Mouse (Mus musculus) heart, postnatal 25 days (tissue): ENCODE data around the gene Tspan31. TPM values are rescaled to one million over a fixed set of nuclear protein-coding genes. Genes with fewer than 3 reads are reported as not detected.

Experiments
- DNase-seq: peaks from one replicate; pipeline ENCODE4 v3.0.0; 2022; ENCODE audit warnings: low spot score
- intact Hi-C: fragments of 180-260 bp; cut with DNase I; formaldehyde crosslinking; loops from one replicate; pipeline ENCODE4 v1.15.1; 2025
- total RNA-seq, 2 experiments: library from RNA; stranded (reverse); gene quantifications; 2 replicates each; pipeline ENCODE4 v1.2.3; 2021

The Tspan31 gene
- total RNA-seq, 2 experiments from 2014 or later: 43.4 to 47.4 TPM

DNA sequence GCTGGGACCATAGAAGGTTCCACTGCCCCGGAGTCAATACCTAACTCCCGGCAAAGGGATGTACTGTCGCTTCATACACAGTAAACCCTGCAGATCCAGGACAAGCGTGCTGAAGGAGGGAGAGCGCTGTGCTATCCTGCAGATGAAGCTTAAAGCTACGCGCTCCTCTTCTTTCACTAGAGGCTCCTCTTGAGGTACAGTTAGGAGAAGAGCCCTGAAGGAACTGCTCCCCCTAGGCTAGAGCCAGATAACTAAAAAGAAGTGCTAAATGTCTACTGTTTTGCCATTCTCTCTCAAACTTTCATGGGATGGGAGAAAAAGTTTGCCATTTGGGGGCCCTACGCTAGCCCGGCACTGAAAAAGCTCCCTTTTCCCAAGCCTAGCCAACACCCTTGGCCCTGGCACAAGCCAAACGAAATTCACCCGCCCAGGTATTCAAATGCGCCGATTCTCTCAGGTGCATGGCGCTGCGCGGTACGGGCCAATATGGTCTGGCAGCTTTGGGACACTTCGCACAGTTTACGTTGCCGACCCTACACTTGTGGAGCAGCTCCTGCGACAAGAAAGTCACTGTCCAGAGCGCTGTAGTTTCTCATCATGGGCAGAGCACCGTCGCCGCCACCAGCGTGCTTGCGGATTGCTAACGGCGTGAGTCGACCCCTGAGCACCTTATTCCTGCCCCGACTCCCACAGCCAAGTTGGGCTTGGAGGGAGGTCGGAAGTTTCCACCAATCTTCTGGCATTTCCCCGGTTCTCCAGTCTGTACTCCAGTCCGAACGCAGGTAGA, 21.3 kb downstream of the Tspan31 start:
- intact Hi-C loops: no loop called here

DNA sequence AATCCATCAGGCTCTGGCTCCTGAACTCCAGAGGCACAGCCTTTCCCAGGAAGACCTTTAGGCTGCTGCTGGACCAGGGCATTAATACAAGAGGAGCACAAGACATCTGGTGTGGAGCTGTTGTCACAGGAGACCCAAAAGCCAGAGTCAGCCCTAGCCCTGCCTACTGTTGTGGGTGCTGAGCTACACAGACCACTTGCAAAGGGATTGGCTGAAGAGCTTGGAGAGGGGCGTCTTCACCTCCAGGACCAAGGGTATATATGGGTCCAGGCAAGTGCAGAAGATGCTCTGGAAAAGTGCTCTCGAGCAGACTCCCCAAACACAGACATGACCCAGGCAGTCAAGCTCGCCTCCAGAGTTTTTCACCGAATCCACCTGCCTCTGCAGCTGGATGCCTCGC, 22.1 kb downstream of the Tspan31 start, which contains the start of gene Cyp27b1:
Cyp27b1 (plus strand) TSS at position 297 of the 400 bp plus-strand sequence.
- DNase-seq: no peak
- intact Hi-C loops: no loop called here

More for the DNA sequence above, 21.3 kb downstream of the Tspan31 start:
- no peak for DNase-seq

DNA sequence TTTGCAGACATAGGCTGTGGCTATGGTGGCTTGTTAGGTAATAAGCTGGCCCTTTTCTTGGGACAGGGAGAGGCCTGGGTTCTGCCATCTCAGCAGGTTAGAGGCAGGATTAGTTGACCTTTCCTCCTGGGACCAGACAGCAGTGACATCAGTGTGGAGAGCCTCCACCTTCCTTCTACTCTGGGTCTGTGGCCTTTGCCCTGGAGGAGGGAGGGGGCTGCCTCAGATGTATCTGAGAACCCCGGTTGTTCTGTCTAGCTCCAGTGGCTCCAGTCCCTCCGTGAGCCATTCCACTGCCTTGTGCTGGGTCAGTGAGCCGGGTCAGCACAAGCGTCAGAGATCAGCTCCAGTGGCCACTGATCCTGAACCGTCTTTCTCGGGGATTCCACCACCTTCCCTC, 26.9 kb downstream of the Tspan31 start:
- no peak for DNase-seq
- intact Hi-C loops: no loop called here

DNA sequence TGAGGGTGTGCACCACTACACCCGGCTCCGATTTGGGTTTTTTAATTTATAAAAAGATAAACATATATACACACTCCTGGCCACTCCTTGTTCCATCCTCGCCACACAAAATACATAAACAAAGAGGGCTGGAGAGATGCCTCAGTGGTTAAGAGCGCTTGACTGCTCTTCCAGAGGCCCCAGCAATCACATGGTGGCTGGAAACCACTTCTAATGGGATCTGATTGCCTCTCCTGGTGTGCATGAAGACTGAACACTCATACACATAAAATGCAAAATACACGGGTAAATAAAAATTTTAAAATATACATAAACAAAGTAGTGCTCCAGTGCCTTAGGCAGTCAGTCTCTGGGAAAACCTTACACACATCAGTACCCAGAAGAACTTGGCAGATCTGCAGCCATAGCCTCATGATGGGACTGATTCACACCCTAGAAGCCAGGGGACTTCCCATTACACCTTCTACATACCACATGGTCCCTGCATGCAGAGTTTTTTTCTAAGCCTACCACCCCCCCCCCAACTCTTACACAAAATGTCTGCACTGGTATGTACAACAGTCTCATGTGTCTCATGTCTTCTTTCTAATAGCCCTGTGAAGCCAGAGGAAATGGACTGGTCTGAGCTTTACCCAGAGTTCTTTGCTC, 27.5 kb downstream of the Tspan31 start:
- DNase-seq: no peak
- intact Hi-C loops: no loop called here

DNA sequence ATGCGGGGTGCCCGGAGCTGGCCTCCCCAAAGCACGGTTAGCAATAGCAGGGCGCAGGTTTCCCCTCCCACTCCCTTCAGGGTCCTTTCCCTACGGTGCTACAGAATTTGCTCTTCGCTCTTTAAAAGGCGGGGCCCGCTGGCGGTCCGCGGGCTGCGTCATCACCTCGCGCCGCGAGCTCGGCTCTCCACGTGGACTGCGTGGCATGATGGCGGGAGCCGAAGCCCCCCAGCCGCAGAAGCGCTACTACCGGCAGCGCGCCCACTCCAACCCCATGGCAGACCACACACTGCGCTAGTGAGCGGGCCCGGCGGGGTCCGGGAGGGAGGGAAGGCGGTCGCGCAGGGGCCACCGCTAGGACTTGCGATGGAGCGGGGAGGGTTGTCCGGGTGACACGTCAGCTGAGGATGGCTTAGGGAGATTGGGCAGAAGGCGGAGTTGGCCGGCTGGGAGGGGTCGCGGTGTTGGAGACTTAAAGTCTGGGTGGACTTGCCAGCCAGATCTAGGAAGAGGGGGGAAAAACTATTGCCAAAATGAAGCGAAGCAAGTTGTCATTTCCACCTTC, 28.2 kb downstream of the Tspan31 start:
- intact Hi-C loops: no loop called here
- DNase-seq: peak; percentile 72

DNA sequence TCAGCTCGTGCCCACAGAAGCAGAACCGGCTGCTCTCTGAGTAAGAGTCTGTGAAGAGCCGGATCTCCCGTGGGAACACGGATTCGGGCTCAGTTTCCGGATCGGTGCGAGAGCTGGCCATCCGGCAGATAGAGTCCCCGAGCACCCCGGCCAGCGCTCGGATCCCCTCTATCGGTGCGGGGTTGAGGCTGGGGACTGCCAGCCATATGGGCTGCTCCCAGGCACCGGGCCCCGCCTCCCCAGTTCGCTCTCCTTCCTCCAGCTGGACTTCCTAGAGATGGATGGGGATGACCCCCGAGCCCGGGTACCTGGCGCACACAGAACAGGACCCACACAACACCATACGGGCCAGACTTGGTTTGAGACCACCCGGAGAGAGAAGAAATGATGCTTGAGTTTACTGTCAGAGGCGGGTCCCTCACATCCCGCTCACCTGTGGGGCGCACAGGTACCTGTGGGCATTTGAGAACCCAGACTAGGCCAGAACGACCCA, 28.7 kb downstream of the Tspan31 start, which contains the start of the genes Mettl1 and Eef1akmt3:
Mettl1 (plus strand) TSS at position 141 of the 493 bp plus-strand sequence.
Eef1akmt3 (minus strand) TSS at position 240 of the 493 bp plus-strand sequence.
- no peak for DNase-seq

DNA sequence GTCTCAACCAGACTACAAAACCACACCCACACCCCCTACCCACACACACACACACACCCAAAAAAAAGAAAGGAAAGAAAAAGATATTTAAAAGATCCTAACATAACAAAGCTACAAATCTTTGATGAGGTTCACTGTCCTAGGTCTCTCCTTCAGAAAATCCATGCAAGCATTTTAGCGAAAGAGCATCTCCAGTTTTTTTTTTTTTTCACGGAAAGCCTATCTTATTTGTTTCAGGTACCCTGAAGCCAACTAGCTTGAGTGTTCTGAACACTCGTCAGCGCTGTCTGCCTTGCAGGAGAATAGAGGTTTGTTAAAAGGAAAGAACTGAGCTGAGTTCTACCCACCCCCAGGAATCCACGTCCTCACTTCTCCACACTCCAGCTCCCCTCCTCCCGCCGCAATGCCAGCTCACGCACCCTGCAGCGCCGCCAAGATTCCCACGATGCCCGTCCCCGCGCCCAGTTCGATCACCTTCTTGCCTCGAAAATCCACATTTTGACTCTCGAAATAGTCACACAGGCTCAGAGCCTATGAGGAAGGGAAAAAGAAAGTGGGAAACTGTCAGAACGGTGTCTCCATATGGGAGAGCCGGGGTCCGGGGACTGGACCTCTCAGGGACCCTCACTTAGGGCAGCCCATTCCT, 29.4 kb downstream of the Tspan31 start:
- DNase-seq: no peak

More for the DNA sequence above, 28.7 kb downstream of the Tspan31 start, which contains the start of the genes Mettl1 and Eef1akmt3:
- intact Hi-C loops: no loop called here

DNA sequence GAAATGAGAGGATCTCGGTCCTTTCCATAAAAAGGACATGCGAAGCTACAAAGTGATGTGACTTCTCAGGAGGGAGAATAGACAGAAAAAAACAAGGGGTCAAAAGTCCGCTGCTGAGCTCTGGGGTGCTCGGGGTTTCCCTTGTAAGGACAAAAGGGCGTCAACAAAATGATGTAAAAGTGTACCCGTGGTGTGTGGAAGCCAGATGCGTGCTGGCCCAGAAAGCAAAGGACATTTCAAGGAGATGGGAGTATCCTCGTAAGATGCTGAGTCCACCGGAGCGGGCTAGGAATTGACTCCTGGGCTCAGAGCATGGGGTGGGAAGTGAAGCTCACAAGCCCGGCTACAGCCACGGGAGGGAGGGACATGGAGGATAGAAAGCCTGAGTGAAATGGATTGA, 32.4 kb downstream of the Tspan31 start:
- intact Hi-C loops: no loop called here
- DNase-seq: no peak

More for the DNA sequence above, 29.4 kb downstream of the Tspan31 start:
- intact Hi-C loops: no loop called here

DNA sequence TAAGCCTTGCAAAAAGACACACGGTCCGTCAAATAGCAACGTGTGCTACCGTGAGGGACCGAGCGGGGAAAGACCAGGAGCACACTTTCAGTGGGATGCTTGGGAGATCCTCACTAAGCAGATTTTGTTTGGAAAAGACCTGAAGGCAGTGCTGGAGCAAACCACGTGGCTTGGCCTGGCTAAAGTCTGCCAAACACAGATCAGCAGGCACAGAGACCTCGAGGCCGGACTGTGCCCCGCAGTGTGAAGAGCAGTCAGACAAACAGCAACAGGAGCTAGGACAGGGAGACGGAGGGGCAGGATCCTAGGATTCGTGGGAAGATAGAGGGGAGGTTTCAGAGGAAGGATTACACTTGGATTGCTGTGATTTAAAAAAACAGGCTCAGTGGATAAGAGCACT, 33.8 kb downstream of the Tspan31 start:
- intact Hi-C loops: no loop called here
- no peak for DNase-seq

DNA sequence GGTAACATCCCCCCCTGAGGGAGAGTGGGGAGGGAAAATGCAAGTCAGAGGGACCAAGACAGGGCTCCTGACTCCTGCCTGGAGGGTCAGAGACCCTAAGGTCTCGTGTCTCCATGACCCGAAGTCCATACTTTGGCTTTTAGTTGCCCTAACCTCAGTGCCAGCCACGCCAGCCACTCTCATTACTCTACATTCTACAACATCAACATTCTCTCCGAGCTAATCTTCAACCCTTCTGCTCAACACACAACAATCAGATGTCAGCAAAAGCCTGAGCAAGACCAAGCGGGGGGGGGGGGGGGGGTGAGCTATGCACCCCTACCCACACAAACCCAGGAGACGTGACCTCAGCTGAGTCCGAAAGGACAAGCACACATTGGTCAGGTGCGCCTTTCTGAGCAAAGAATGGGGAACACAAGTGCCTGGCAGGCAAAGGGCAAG, 36.7 kb downstream of the Tspan31 start:
- intact Hi-C loops: no loop called here
- no peak for DNase-seq

DNA sequence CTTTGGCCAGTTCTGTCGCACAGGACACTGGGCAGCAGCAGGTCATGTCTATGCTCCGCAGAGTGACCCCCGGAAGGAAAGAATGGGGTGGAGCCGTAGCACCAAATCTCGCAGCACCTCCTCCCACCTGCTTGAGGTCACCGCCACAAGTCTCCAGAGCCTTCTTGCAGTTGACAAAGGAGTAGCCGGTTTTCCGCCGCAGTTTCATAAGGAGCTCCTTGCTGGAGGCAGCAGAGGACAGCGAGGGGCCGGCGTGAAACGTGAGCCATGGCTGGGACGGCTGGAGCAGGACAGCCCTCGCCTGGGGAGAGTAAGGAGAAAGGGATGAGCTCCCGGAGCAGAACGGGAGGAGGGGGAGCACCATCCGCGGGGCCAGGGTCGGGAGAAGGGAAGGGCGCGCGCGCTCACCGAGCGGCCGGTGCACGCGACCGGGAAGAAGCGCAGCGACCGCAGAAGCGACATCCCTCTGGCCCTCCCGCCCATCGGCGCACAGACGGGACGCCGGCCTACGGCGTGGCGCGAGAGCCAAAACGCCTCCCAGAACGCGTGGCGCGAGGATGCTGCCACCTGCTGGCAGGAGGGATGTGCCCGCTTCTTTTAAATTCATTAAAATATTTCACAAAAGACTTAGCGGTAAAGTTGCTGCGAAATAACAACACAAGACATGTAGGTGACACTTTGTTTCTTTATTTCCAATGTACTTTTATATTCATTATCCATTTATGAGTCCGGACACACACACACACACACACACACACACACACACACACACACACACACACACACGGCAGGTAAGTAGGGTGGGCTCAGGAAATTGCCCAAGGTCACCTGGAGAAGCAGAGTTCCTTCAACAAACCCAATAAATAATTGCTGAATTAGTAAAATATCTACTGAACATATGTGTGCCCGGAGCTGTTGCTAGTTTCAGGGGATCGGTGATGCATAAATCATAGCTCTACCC, 39.4 kb downstream of the Tspan31 start, which contains the start of gene Tsfm:
Tsfm (minus strand) TSS at position 505 of the 961 bp plus-strand sequence.
- DNase-seq: peak; percentile 76
- intact Hi-C loops: loop anchor here (1.0 to 2.0 kb wide), 2 partner anchors 40 to 111 kb away; no protein-coding TSS in a partner anchor

DNA sequence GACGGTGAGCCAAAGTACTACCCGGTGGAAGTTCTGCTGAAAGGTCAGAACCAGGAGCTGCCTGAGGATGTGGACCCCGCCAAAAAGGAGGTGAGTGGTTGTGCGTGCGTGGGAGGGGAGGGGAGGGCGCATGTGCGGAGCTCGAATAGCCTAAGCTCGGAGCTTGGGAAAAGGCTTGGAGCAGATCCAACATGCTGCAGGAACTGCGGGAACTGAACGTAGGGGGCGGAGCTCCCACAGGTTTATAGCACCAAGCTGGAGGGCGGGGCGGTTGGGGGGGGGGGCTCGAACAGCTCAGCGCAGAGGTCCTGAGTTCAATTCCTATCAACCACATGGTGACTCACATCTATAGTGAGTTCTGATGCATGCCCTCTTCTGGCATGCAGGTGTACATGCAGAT, 51.6 kb downstream of the Tspan31 start:
- intact Hi-C loops: no loop called here
- no peak for DNase-seq

Other genes starting within 250 kb of the Tspan31 start
- 1 to 10 TPM; 4.2 to 4.5 TPM for gene Atp23, start 168.9 kb downstream of the Tspan31 start, total RNA-seq
- gene Ctdsp2, start 91.5 kb downstream of the Tspan31 start, total RNA-seq: 100 to 1,000 TPM; 104 to 110 TPM
- gene Avil, start 69.6 kb downstream of the Tspan31 start, total RNA-seq: under 1 TPM; 0.14 to 0.39 TPM
- gene Tsfm, start 39.4 kb downstream of the Tspan31 start, total RNA-seq: 10 to 100 TPM; 66.1 to 67.4 TPM
- gene Mettl1, start 28.9 kb downstream of the Tspan31 start, total RNA-seq: 1 to 10 TPM; 6.1 to 6.9 TPM
- under 1 TPM in 1 of 2 experiments, not detected in 1; 0.11 TPM for gene Eef1akmt3, start 28.8 kb downstream of the Tspan31 start, total RNA-seq
- under 1 TPM in 1 of 2 experiments, not detected in 1; 0.14 TPM for gene Cyp27b1, start 22.0 kb downstream of the Tspan31 start, total RNA-seq
- gene March9, start 10.1 kb downstream of the Tspan31 start, total RNA-seq: 1 to 10 TPM; 2.3 to 2.5 TPM
- gene Cdk4, start 6.7 kb downstream of the Tspan31 start, total RNA-seq: 10 to 100 TPM; 76.1 to 83.3 TPM
- 1 to 10 TPM; 5.9 to 7.3 TPM for gene Agap2, start 5.0 kb upstream of the Tspan31 start, total RNA-seq
- 10 to 100 TPM; 25.0 to 25.1 TPM for gene Os9, start 50.9 kb upstream of the Tspan31 start, total RNA-seq
- 1 to 10 TPM; 1.5 to 1.6 TPM for gene B4galnt1, start 95.0 kb upstream of the Tspan31 start, total RNA-seq
- gene Slc26a10, start 110.4 kb upstream of the Tspan31 start, total RNA-seq: 10 to 100 TPM; 18.2 to 29.2 TPM
- 10 to 100 TPM; 10.9 to 12.7 TPM for gene Arhgef25, start 119.8 kb upstream of the Tspan31 start, total RNA-seq
- 10 to 100 TPM; 26.3 to 28.6 TPM for gene Dtx3, start 125.5 kb upstream of the Tspan31 start, total RNA-seq
- 10 to 100 TPM; 23.3 to 24.6 TPM for gene Pip4k2c, start 141.3 kb upstream of the Tspan31 start, total RNA-seq
- under 1 TPM; 0.45 to 0.49 TPM for gene Kif5a, start 193.1 kb upstream of the Tspan31 start, total RNA-seq
- gene Dctn2, start 196.1 kb upstream of the Tspan31 start, total RNA-seq: 100 to 1,000 TPM; 136 to 142 TPM
- 10 to 100 TPM; 20.9 to 21.4 TPM for gene Mbd6, start 218.8 kb upstream of the Tspan31 start, total RNA-seq
- gene Mars, start 241.5 kb upstream of the Tspan31 start, total RNA-seq: 10 to 100 TPM; 37.9 to 38.9 TPM